Mouse (Mus musculus): ENCODE measurements around the gene Bbip1. TPM values are rescaled to one million over a fixed set of nuclear protein-coding genes. Genes with fewer than 3 reads are reported as not detected.

The Bbip1 gene
- polyA plus RNA-seq, 1 experiment from 2014 or later: 80.4 TPM

Other genes with a start within 250 kb of the Bbip1 start
- gene Pdcd4, start 52.4 kb downstream of the Bbip1 start, polyA plus RNA-seq (2016; fragmentation: Nextera tagmentation; extraction: Ambion mirVana): 38.1 and 56.1 TPM in 2 replicates
- 49.9 and 54.0 TPM in 2 replicates for gene Shoc2, start 321 bp downstream of the Bbip1 start, polyA plus RNA-seq (2016; fragmentation: Nextera tagmentation; extraction: Ambion mirVana)
- gene Adra2a, start 99.5 kb upstream of the Bbip1 start, polyA plus RNA-seq (2016; fragmentation: Nextera tagmentation; extraction: Ambion mirVana): not detected in 2 replicates

All from limb, embryonic 10.5 days (tissue).